Mouse (Mus musculus) lung, postnatal 0 days (tissue): ENCODE data around the gene Rtn1.

Experiments
- CTCF ChIP-seq: IDR thresholded peaks from 2 replicates; pipeline ENCODE4 v1.5.1; 2016; ENCODE audit warnings: antibody characterized with exemption, mild to moderate bottlenecking
- EP300 ChIP-seq: IDR thresholded peaks from 2 replicates; pipeline ENCODE4 v1.6.1; 2016; ENCODE audit warnings: antibody characterized with exemption, mild to moderate bottlenecking, control low read depth

DNA sequence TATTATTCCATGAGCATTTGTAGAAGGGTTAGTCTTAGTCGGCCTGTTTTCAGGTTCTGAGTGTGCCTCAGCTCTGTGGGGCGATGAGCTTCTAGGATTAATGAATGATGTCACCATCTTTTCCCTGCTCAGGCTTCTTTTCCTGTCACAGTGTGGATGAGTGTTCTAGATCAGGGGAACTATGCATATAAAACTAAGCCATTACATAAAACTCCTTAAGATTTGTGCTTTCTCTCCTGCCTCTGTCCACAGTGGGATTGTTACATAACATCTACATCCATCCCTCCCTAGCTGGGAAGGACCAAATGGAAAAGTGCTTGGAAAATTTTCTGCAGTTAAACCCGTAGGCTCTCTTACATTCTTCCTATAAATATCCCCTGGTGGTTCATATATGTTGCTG, 208.0 kb downstream of the Rtn1 start:
- TF ChIP-seq CTCF (no peak), EP300 (no peak)
